Mouse (Mus musculus) c-Kit-positive CD71-negative TER-119-negative erythroid progenitor cells, embryonic 14.5 days (primary cell): ENCODE data around the gene Prdm5.

ENCODE experiments used
- DNase-seq: peaks from one replicate; pipeline ENCODE4 v3.0.0-alpha.2; 2013; ENCODE audit warnings: low read depth

Gene Prdm5

GRCm38 (mm10) chr6:65834013-65834412 lies 55.2 kb downstream of the Prdm5 start:
- DNase-seq, result no peak

GRCm38 (mm10) chr6:65842579-65842978 lies 63.8 kb downstream of the Prdm5 start:
- DNase-seq, result no peak

DNA sequence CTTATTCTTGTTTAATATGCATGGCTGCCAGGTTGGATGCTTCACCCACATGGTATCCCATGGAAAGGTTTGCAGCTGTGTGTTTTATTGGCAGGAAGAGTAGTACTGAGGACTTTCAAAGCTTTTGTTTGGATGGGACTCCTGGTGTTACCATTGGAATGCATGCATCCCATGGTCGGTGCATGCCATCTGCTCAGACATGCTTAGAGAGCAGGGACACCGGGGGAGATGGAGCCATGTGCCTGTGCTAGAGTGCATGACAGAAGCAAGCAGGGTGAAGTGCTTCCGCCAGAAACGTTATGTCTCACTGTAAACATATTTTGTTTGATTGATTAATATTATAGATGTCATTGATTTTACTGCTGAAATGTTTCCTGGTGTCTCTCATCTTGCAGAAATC lies 70.3 kb downstream of the Prdm5 start:
- DNase-seq, result no peak

GRCm38 (mm10) chr6:65849687-65850086 lies 70.9 kb downstream of the Prdm5 start:
- DNase-seq, result no peak

GRCm38 (mm10) chr6:65850221-65850620 lies 71.4 kb downstream of the Prdm5 start:
- no peak for DNase-seq

DNA sequence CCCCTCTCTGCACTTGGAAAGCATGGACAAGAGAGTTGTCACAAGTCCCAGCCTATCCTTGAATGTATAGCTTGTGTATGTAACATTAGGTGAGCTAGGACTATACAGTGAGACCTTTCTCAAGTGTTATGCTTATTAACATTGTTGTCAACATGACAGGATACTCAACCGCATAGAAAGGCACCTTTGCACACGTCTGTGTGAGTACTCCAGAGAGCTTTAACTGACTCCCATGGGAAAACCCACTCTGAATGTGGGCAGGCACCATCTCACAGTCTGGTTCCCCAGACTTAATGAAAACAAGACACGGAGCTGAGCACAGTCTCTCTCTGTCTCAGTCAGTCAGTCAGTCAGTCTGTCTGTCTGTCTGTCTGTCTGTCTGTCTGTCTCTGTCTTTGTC lies 75.2 kb downstream of the Prdm5 start:
- DNase-seq, result no peak

DNA sequence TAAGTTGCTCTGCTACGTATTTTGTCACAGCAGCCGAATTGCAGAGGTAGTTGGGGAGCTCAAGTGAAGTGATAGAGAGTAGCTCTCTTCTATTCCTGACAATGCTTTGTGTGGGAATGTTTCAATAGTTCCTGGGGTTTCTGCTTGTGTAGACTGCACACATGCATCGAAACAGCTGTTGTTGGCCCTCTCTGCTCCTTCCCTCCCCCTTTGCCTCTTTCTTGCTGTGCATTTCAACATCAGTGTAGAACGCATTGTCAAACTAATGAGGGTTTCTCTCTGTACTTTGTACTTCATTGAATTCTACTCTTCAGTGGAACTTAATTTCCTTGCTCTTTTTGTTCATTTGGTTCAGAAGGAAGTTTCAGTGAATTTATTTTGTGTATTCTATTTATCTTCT lies 75.8 kb downstream of the Prdm5 start:
- DNase-seq, result no peak

- no peak for DNase-seq
Measured at GRCm38 (mm10) chr6:65860609-65861008, 81.8 kb downstream of the Prdm5 start.

- DNase-seq, result no peak
Measured at GRCm38 (mm10) chr6:65862836-65863235, 84.0 kb downstream of the Prdm5 start.

DNA sequence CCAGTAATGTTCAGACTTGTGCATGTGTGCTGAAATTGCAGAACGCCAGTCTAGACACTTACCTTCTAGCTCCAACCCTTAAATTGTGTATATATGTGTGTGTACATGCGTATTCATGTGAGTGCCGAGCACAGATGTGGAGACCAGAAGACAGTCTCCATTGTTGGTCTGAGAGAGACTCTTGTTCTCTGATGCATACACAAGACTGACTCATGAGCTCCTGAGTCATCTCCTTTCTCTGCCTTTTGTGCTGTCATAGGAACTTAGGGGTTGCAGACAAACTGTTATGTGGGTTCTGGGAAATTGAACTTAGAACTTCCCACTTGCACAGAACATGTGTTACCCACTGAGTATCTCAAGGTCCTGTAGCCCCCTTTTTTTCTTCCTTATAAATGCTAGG lies 85.4 kb downstream of the Prdm5 start:
- no peak for DNase-seq

DNA sequence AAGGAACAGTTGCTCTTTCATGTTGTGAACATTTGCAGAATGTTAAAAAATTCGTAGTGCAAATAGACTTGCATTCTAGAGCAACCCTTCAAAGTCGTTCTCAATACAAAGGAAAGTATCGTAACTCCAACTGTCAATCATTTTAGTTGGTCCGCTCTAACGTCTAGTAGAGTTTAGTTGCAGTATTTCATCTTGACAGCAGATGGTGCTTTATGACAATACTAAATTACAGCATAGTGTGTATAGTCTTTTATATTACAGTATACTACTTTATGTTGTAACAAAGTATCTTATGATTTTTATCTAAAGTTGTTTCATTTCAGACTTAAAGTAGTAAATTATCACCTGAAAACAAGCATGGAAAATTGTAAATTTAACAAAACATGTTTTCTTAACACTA lies 86.1 kb downstream of the Prdm5 start:
- no peak for DNase-seq

GRCm38 (mm10) chr6:65865861-65866260 lies 87.1 kb downstream of the Prdm5 start:
- DNase-seq, result no peak

- DNase-seq, result no peak
Measured at GRCm38 (mm10) chr6:65871754-65872278, 93.0 kb downstream of the Prdm5 start.

GRCm38 (mm10) chr6:65878300-65878699 lies 99.5 kb downstream of the Prdm5 start:
- DNase-seq, result no peak

DNA sequence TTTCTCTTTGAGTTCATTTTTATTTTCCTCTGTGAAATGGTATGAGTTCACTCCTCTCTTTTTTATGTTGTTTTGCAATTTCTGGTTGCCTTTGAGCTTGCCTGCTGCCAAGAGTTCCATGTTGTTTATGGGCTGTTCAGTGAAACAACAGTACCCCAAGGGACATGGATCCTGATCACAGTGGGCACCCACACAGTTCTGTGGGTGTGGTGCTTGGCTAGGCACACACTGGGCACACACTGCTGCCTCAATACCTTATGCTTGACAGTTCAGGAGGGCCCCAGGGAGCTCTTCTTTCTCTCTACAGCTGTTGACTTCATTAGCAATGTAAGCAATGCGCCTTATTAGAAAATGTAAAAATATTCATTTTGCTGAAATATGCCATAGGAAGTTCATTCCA lies 110.0 kb downstream of the Prdm5 start:
- DNase-seq, result no peak

- no peak for DNase-seq
Measured at GRCm38 (mm10) chr6:65892045-65892660, 113.4 kb downstream of the Prdm5 start.

GRCm38 (mm10) chr6:65906657-65907182 lies 127.9 kb downstream of the Prdm5 start:
- no peak for DNase-seq

DNA sequence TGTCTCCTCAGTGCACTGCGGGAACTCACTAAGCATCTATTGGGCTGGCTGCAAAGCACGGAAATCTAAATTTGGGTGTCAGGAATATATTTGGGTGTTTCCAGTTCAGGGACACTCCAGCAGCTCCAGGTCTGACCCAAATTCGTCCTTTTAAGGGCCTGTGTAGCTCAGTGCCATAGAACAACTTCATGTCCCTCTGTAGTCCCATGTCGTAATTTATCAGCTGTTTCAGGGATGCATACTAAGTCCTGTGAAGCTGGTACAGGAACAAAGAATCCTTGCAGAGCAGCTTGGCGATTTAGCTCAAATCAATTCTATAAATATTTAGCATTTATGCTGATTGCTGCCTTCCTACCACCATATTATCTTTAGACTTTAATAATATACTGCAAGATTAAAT lies 136.6 kb downstream of the Prdm5 start:
- no peak for DNase-seq

GRCm38 (mm10) chr6:65921703-65922102 lies 142.9 kb downstream of the Prdm5 start:
- no peak for DNase-seq

DNA sequence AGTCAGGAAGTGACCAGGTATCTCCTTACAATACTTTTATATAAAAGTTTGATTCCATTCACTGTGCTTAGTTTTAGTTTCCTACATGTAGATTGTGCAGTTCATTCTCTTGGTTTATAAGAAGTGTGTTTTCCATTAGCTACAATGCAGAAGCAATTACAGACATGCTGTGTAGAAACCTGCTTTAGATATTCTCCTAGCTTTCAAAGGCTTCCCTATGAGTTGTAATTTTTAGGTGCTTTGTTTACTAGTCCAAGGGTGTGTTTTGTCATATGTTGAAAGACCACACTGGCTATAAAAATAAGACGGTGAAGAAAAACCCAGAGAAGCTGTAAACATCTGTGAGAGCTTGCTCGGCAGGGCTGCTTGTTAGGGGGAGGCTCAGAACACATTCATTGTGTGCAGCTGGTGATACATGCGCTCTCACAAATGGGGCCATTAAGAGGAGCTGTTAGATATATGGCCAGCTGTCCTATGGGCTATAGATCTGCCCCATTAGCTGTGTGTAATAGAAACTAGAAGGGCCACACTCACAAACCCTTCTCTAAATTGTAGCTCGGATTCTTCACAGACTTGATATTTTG lies 144.8 kb downstream of the Prdm5 start:
- DNase-seq, result no peak

DNA sequence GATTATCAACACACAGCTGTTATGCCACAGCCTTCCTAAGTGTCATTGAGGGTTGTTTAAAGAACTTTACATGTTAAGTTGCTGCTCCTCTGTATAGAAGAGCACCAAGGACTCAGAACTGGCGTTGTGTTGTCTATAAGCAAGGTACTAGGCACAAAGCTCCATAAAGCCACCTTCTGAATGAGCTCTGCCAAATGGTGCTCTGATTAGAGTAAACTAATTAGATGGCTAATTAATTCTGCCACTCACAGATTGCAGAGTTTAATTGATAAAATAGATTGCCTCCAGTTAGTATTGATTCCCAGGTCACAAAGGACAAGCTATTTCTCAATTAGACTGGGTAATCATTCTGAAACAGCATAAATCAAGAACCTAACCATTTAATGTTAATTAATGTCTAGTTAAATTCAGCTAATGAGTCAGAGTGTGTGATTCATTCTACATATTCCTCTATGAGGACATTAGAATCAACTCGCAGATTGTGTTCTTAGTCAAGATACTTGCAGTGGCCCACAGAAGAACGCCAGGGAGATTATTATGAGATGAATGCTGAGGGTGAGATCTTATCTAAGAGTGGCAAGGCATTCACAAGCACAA lies 147.0 kb downstream of the Prdm5 start:
- DNase-seq, result no peak

GRCm38 (mm10) chr6:65930523-65930922 lies 151.7 kb downstream of the Prdm5 start:
- DNase-seq, result no peak

- DNase-seq, result no peak
Measured at GRCm38 (mm10) chr6:65932776-65933175, 154.0 kb downstream of the Prdm5 start.
